In genomic region chr19:57509758-57510319, GRCm38 (mm10) we compare ENCODE assay signal across 10 mouse cellular contexts. TPM values are rescaled to one million over a fixed set of nuclear protein-coding genes. Genes with fewer than 3 reads are reported as not detected.
DNase-seq lines count a peak whose midpoint lies in the region; ATAC-seq and TF ChIP-seq lines count a peak whose summit lies in the region.
"Had no signal": no experiment of that assay in that cellular context is flagged by ENCODE, and none has a peak within 500 bp of the region (broad histone marks: within the 10 kb centered on the region; RNA-seq: fewer than 3 reads in every experiment).

No protein-coding gene starts in this region.

- TF ChIP-seq CTCF in hindbrain, postnatal 0 days (IDR thresholded peaks at IDR 0.05; ENCODE audit: low read depth) = no peak

- no peak for ATAC-seq in hindbrain, postnatal 0 days
- no peak for ATAC-seq in hindbrain, embryonic 16.5 days
- peak; percentile 90 for ATAC-seq in granulocyte monocyte progenitor cell, adult 5-6 weeks (replicated peaks; ENCODE audit: poor library complexity, severe bottlenecking)
- peak; percentile 94 for ATAC-seq in megakaryocyte progenitor cell, adult 5-6 weeks (replicated peaks; ENCODE audit: poor library complexity)
- ATAC-seq in inflammation-experienced regulatory T-cells, adult 6 months = no peak
- no peak for ATAC-seq in hindbrain, embryonic 11.5 days (ENCODE audit: low FRiP score)
- no peak for ATAC-seq in forebrain, embryonic 14.5 days

- no peak overlapping the region for H3K4me3 ChIP-seq in hindbrain, postnatal 0 days (ENCODE audit: low read length)
- H3K4me3 ChIP-seq in hindbrain, embryonic 16.5 days (ENCODE audit: low read length) = no peak overlapping the region
- H3K4me3 ChIP-seq in hindbrain, embryonic 11.5 days (ENCODE audit: low read depth, low read length) = no peak overlapping the region
- H3K4me3 ChIP-seq in forebrain, embryonic 14.5 days (ENCODE audit: low read depth, low read length) = no peak overlapping the region
- H3K4me3 ChIP-seq: embryonic facial prominence, embryonic 15.5 days; midbrain, embryonic 12.5 days had no signal

- no peaks in the 10 kb centered on the region for H3K27me3 ChIP-seq in hindbrain, postnatal 0 days (ENCODE audit: insufficient read depth, low read length)
- no peaks in the 10 kb centered on the region for H3K27me3 ChIP-seq in hindbrain, embryonic 16.5 days (replicated peaks; ENCODE audit: control insufficient read depth, insufficient read depth, low read length)
- H3K27me3 ChIP-seq in hindbrain, embryonic 11.5 days (ENCODE audit: control insufficient read depth, insufficient read depth, low read length) = no peaks in the 10 kb centered on the region
- H3K27me3 ChIP-seq in forebrain, embryonic 14.5 days (replicated peaks; ENCODE audit: control insufficient read depth, insufficient read depth, low read length) = no peaks in the 10 kb centered on the region
- H3K27me3 ChIP-seq: embryonic facial prominence, embryonic 15.5 days; midbrain, embryonic 12.5 days had no signal

- no peak overlapping the region for H3K9ac ChIP-seq in hindbrain, postnatal 0 days (replicated peaks; ENCODE audit: low read length)
- no peak overlapping the region; the same call in 1 of the 2 replicates for H3K9ac ChIP-seq in hindbrain, embryonic 16.5 days (ENCODE audit: low read depth, low read length)
- no peak overlapping the region for H3K9ac ChIP-seq in hindbrain, embryonic 11.5 days (ENCODE audit: low read depth, low read length)
- no peak overlapping the region for H3K9ac ChIP-seq in forebrain, embryonic 14.5 days (ENCODE audit: low read length)
- H3K9ac ChIP-seq: embryonic facial prominence, embryonic 15.5 days; midbrain, embryonic 12.5 days had no signal

- WGBS in hindbrain, postnatal 0 days = 56% methylated on average over 14 of the region's 14 CpGs
- WGBS in hindbrain, embryonic 16.5 days = 58% methylated on average over 14 of the region's 14 CpGs
- WGBS in hindbrain, embryonic 11.5 days = 81% methylated on average over 14 of the region's 14 CpGs
- WGBS in forebrain, embryonic 14.5 days = 84% methylated on average over 14 of the region's 14 CpGs

- H3K27ac ChIP-seq in hindbrain, postnatal 0 days = peak overlapping the region; percentile 7; the same call in 1 of the 2 replicates
- H3K27ac ChIP-seq in hindbrain, embryonic 16.5 days (ENCODE audit: low read depth, low read length) = no peak overlapping the region
- no peak overlapping the region for H3K27ac ChIP-seq in hindbrain, embryonic 11.5 days (ENCODE audit: low read depth, low read length)
- H3K27ac ChIP-seq in forebrain, embryonic 14.5 days (ENCODE audit: low read depth, low read length) = no peak overlapping the region
- H3K27ac ChIP-seq: embryonic facial prominence, embryonic 15.5 days; midbrain, embryonic 12.5 days had no signal

- no peak overlapping the region for H3K4me2 ChIP-seq in hindbrain, postnatal 0 days (ENCODE audit: low read depth, low read length)
- no peak overlapping the region for H3K4me2 ChIP-seq in hindbrain, embryonic 16.5 days (ENCODE audit: low read length)
- no peak overlapping the region for H3K4me2 ChIP-seq in hindbrain, embryonic 11.5 days (replicated peaks; ENCODE audit: low read depth, low read length)
- no peak overlapping the region for H3K4me2 ChIP-seq in forebrain, embryonic 14.5 days (ENCODE audit: low read length)
- H3K4me2 ChIP-seq: embryonic facial prominence, embryonic 15.5 days; midbrain, embryonic 12.5 days had no signal

- H3K9me3 ChIP-seq in hindbrain, postnatal 0 days (ENCODE audit: low read length) = no peaks in the 10 kb centered on the region
- H3K9me3 ChIP-seq in hindbrain, embryonic 16.5 days (ENCODE audit: control insufficient read depth, low read length) = no peaks in the 10 kb centered on the region
- no peaks in the 10 kb centered on the region for H3K9me3 ChIP-seq in hindbrain, embryonic 11.5 days (ENCODE audit: control insufficient read depth, low read length)
- H3K9me3 ChIP-seq in forebrain, embryonic 14.5 days (replicated peaks; ENCODE audit: control insufficient read depth, low read length) = no peaks in the 10 kb centered on the region
- H3K9me3 ChIP-seq: embryonic facial prominence, embryonic 15.5 days; midbrain, embryonic 12.5 days had no signal

- DNase-seq in hindbrain, postnatal 0 days (ENCODE audit: low spot score) = peak; percentile 46
- peak; percentile 51 for DNase-seq in kidney, adult 9 months
- no peak for DNase-seq in hindbrain, embryonic 11.5 days (ENCODE audit: low spot score)
- no peak for DNase-seq in forebrain, embryonic 14.5 days (ENCODE audit: low spot score)

- no peaks in the 10 kb centered on the region for H3K4me1 ChIP-seq in hindbrain, postnatal 0 days (ENCODE audit: insufficient read depth, low read length)
- H3K4me1 ChIP-seq in hindbrain, embryonic 16.5 days (ENCODE audit: control insufficient read depth, insufficient read depth, low read depth, low read length) = peaks cover 2% of the 10 kb centered on the region
- no peaks in the 10 kb centered on the region for H3K4me1 ChIP-seq in hindbrain, embryonic 11.5 days (replicated peaks; ENCODE audit: control insufficient read depth, insufficient read depth, low read length)
- H3K4me1 ChIP-seq in forebrain, embryonic 14.5 days (ENCODE audit: control insufficient read depth, insufficient read depth, low read length) = peaks cover 4% of the 10 kb centered on the region; the same call in 1 of the 2 replicates

- H3K36me3 ChIP-seq in hindbrain, postnatal 0 days (ENCODE audit: insufficient read depth, low read length) = no peaks in the 10 kb centered on the region
- no peaks in the 10 kb centered on the region for H3K36me3 ChIP-seq in hindbrain, embryonic 16.5 days (ENCODE audit: control insufficient read depth, insufficient read depth, low read length)
- no peaks in the 10 kb centered on the region for H3K36me3 ChIP-seq in hindbrain, embryonic 11.5 days (ENCODE audit: control insufficient read depth, insufficient read depth, low read length)
- no peaks in the 10 kb centered on the region for H3K36me3 ChIP-seq in forebrain, embryonic 14.5 days (ENCODE audit: control insufficient read depth, insufficient read depth, low read length)
- H3K36me3 ChIP-seq: embryonic facial prominence, embryonic 15.5 days; midbrain, embryonic 12.5 days had no signal

RNA-seq across cellular contexts. Expression of gene Trub1, which starts 57.1 kb away (rescaled TPM):
- total RNA-seq in hindbrain, postnatal 0 days (2014; rRNA removed) = 12.7 TPM in 2 replicates
- 13.8 and 14.0 TPM in 2 replicates for polyA plus RNA-seq in hindbrain, postnatal 0 days (2015; fragmentation: Nextera tagmentation; extraction: Ambion mirVana)
- polyA plus RNA-seq in hindbrain, embryonic 16.5 days (2015; fragmentation: Nextera tagmentation; extraction: Ambion mirVana) = 13.7 and 14.5 TPM in 2 replicates
- total RNA-seq in granulocyte monocyte progenitor cell, adult 5-6 weeks (2014; fragmentation: Nextera tagmentation) = 16.5 and 16.7 TPM in 2 replicates
- 13.2 and 21.0 TPM in 2 replicates for total RNA-seq in granulocyte monocyte progenitor cell, adult 5-6 weeks (2017)
- 11.7 and 15.3 TPM in 2 replicates for total RNA-seq in megakaryocyte progenitor cell, adult 5-6 weeks (2015)
- 13.1 and 20.9 TPM in 2 replicates for total RNA-seq in megakaryocyte progenitor cell, adult 5-6 weeks (2017)
- 10 to 100 TPM in 2 of 3 experiments, 1 to 10 TPM in 1; 5.2 to 13.7 (median 10.6) TPM for polyA plus RNA-seq in inflammation-experienced regulatory T-cells, adult 6 months (2017; shearing (Covaris generic))
- polyA plus RNA-seq in hindbrain, embryonic 11.5 days (2014; fragmentation: Nextera tagmentation; extraction: Ambion mirVana) = 14.8 and 17.8 TPM in 2 replicates
- 14.9 and 15.4 TPM in 2 replicates for polyA plus RNA-seq in forebrain, embryonic 14.5 days (2014; fragmentation: Nextera tagmentation; extraction: Ambion mirVana)

Comparison
In these comparisons a context has a peak if more than half of its experiments do, and no peak if none do; other contexts are left out.
1. DNase-seq: peak in hindbrain, postnatal 0 days (single experiment) and kidney, adult 9 months (single experiment); none in hindbrain, embryonic 11.5 days (single experiment) and forebrain, embryonic 14.5 days (single experiment).
2. ATAC-seq: peak in granulocyte monocyte progenitor cell, adult 5-6 weeks (single experiment) and megakaryocyte progenitor cell, adult 5-6 weeks (single experiment); none in hindbrain, postnatal 0 days (single experiment), hindbrain, embryonic 16.5 days (single experiment), inflammation-experienced regulatory T-cells, adult 6 months (single experiment), hindbrain, embryonic 11.5 days (single experiment) and forebrain, embryonic 14.5 days (single experiment).